Mouse (Mus musculus): ENCODE measurements at regions not wholly inside any gene's neighbourhood (a gene's known extent, or its start where the extent isn't known, plus 50 kb on each side); places are given as distances from the start of the nearest gene placed in this dataset.
A peak's percentile ranks its signal among the peaks of the same experiment; 100 is the strongest.

- DNase-seq: no peak
Measured at GRCm38 (mm10) chr5:76413886-76414285, 50.3 kb upstream of the Nmu start.

- no peak for DNase-seq
Measured at GRCm38 (mm10) chr5:76416256-76416655, 52.7 kb upstream of the Nmu start.

- DNase-seq: no peak
Measured at GRCm38 (mm10) chr5:76417137-76417536, 53.5 kb upstream of the Nmu start.

GRCm38 (mm10) chr5:76418901-76419823 is 55.6 kb upstream of the Nmu start:
- no peak for DNase-seq

- DNase-seq: peak; percentile 11
Measured at GRCm38 (mm10) chr5:76419841-76420240, 56.3 kb upstream of the Nmu start.

GRCm38 (mm10) chr5:76420606-76421005 is 57.0 kb upstream of the Nmu start:
- DNase-seq: no peak

GRCm38 (mm10) chr5:76423593-76423992 is 60.0 kb upstream of the Nmu start:
- DNase-seq: no peak

- no peak for DNase-seq
Measured at GRCm38 (mm10) chr5:76425680-76426079, 58.2 kb upstream of the Gm7271 start.

GRCm38 (mm10) chr5:76427581-76427980 is 56.3 kb upstream of the Gm7271 start:
- DNase-seq: no peak

- no peak for DNase-seq
Measured at GRCm38 (mm10) chr5:76429441-76429840, 54.4 kb upstream of the Gm7271 start.

GRCm38 (mm10) chr5:76433623-76434022 is 50.2 kb upstream of the Gm7271 start:
- DNase-seq: no peak
